Mouse (Mus musculus) lung, embryonic 14.5 days (tissue): ENCODE results near the gene Camk1g. TPM values are rescaled to one million over a fixed set of nuclear protein-coding genes. Genes with fewer than 3 reads are reported as not detected.

Source experiments
- ATAC-seq: fragments of 200-750 bp; cut with Nextera tagmentation; 2 replicates; pipeline ENCODE4 v1.8.0; 2017; ENCODE audit warnings: mild to moderate bottlenecking, moderate TSS enrichment, moderate library complexity; ENCODE audit not compliant: insufficient read depth
- DNase-seq: peaks from one replicate; pipeline ENCODE4 v3.0.0-alpha.2; 2015
- H3K27ac ChIP-seq: fragments of 300-500 bp; sonication (generic); 2 replicates; pipeline ENCODE4 v1.5.1; 2014; ENCODE audit warnings: low read depth, mild to moderate bottlenecking, moderate library complexity
- H3K27me3 ChIP-seq: fragments of 300-500 bp; sonication (generic); 2 replicates; pipeline ENCODE4 v1.6.1; 2014; ENCODE audit warnings: low read length, control low read depth; ENCODE audit not compliant: insufficient read depth
- H3K36me3 ChIP-seq: fragments of 300-500 bp; sonication (generic); 2 replicates; pipeline ENCODE4 v1.6.1; 2014; ENCODE audit warnings: control low read depth; ENCODE audit not compliant: insufficient read depth
- H3K4me1 ChIP-seq: fragments of 300-500 bp; sonication (generic); 2 replicates; pipeline ENCODE4 v1.6.1; 2014; ENCODE audit warnings: antibody characterized with exemption, control low read depth; ENCODE audit not compliant: insufficient read depth
- H3K4me2 ChIP-seq: fragments of 300-500 bp; sonication (generic); 2 replicates; pipeline ENCODE4 v1.6.1; 2014; ENCODE audit warnings: mild to moderate bottlenecking
- H3K4me3 ChIP-seq: fragments of 300-500 bp; sonication (generic); 2 replicates; pipeline ENCODE4 v1.5.1; 2014; ENCODE audit warnings: low read depth, low read length
- H3K9ac ChIP-seq: fragments of 300-500 bp; sonication (generic); 2 replicates; pipeline ENCODE4 v1.6.1; 2014
- H3K9me3 ChIP-seq: fragments of 300-500 bp; sonication (generic); 2 replicates; pipeline ENCODE4 v1.6.1; 2016; ENCODE audit warnings: low read depth, low read length, control low read depth
- CTCF ChIP-seq: IDR thresholded peaks from 2 replicates; pipeline ENCODE4 v1.5.1; 2016; ENCODE audit warnings: antibody characterized with exemption, low read depth
- WGBS: fragments of 180-500 bp; shearing (Covaris S2); extraction: QIAGEN DNeasy Blood & Tissue Kit; methylation state at CpG from one replicate; pipeline ENCODE4 v1.1.7; 2014; 5-methylcytosine and 5-hydroxymethylcytosine counted together
- polyA plus RNA-seq: library from polyadenylated mRNA; unstranded; fragments of >200 nt; fragmentation: Nextera tagmentation; extraction: Ambion mirVana; gene quantifications from 2 replicates; pipeline ENCODE4 v1.2.1, GENCODE M21; 2014

Gene Camk1g
- polyA plus RNA-seq, 1 experiment from 2014 or later, result 28.4 TPM

GRCm38 (mm10) chr1:193315705-193316357, 54.3 kb downstream of the Camk1g start:
- no peak for TF ChIP-seq CTCF
- H3K4me1 ChIP-seq, result peaks cover 5% of the 10 kb centered on the region; the same call in 1 of the 2 replicates
- ATAC-seq (peak; percentile 91), DNase-seq (peak; percentile 94)
- H3K4me2 ChIP-seq, result no peak overlapping the region
- 38% methylated on average over 5 of the region's 5 CpGs for WGBS
- no peaks in the 10 kb centered on the region for H3K9me3 ChIP-seq
- no peaks in the 10 kb centered on the region for H3K36me3 ChIP-seq
- H3K27me3 ChIP-seq, result no peaks in the 10 kb centered on the region
- H3K9ac ChIP-seq, result no peak overlapping the region
- H3K4me3 ChIP-seq, result no peak overlapping the region
- H3K27ac ChIP-seq, result peak overlapping the region; percentile 91

GRCm38 (mm10) chr1:193311596-193311995, 58.5 kb downstream of the Camk1g start:
- Histone ChIP-seq H3K4me2 (no peak overlapping the region), H3K36me3 (no peaks in the 10 kb centered on the region), H3K27me3 (no peaks in the 10 kb centered on the region), H3K9me3 (no peaks in the 10 kb centered on the region), H3K27ac (no peak overlapping the region), H3K9ac (no peak overlapping the region), H3K4me3 (no peak overlapping the region), H3K4me1 (peaks cover 5% of the 10 kb centered on the region; the same call in 1 of the 2 replicates)
- DNase-seq (no peak), ATAC-seq (no peak)
- 59% methylated on average over 1 of the region's 1 CpGs for WGBS
- TF ChIP-seq CTCF, result no peak

GRCm38 (mm10) chr1:193310519-193311085, 59.5 kb downstream of the Camk1g start:
- Histone ChIP-seq H3K27ac (no peak overlapping the region), H3K4me2 (no peak overlapping the region), H3K4me3 (no peak overlapping the region), H3K9ac (no peak overlapping the region), H3K36me3 (no peaks in the 10 kb centered on the region), H3K27me3 (no peaks in the 10 kb centered on the region), H3K9me3 (no peaks in the 10 kb centered on the region), H3K4me1 (peaks cover 3% of the 10 kb centered on the region; the same call in 1 of the 2 replicates)
- 89% methylated on average over 3 of the region's 3 CpGs for WGBS
- DNase-seq (no peak), ATAC-seq (no peak)
- no peak for TF ChIP-seq CTCF

DNA sequence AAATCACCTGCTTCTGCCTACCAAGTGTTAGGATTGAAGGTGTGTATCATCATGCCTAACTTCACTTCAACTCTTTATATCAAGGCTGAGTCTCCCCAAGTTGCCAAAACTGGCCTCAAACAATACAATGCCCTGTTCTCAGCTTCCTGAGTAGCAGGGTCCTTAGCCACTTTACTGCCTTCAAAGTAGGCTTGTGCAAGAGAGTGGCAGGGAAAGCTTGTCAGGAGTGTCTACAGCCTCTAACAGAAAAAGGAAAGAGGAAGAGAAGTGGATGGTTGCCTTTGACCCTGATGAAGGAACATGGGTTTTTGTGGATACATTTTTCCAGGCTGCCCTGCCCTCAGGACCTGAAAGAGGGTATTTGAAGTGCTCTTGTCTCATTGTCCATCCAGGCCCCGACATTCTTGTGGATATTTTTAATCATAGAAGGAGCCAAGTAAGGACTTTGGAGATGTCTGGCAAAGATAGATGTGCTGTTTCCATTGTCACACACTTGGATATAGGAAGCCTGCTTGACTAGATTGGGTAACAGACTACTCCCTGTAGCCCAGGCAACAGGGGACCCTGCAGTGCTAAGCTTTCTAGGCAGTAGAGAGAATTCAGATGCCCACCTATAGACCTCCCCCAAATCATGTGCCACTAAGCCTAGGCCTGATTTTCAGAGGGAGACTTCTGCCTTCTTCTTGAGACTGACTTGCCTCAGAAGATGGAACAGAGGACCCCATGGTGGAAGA, 60.1 kb downstream of the Camk1g start:
- Histone ChIP-seq H3K27ac (no peak overlapping the region), H3K4me3 (no peak overlapping the region), H3K9ac (no peak overlapping the region), H3K36me3 (no peaks in the 10 kb centered on the region), H3K4me1 (no peaks in the 10 kb centered on the region), H3K9me3 (no peaks in the 10 kb centered on the region), H3K27me3 (no peaks in the 10 kb centered on the region), H3K4me2 (no peak overlapping the region)
- ATAC-seq (no peak), DNase-seq (no peak)
- TF ChIP-seq CTCF, result no peak
- 32% methylated on average over 1 of the region's 1 CpGs for WGBS

GRCm38 (mm10) chr1:193306832-193307231, 63.3 kb downstream of the Camk1g start:
- WGBS, result 93% methylated on average over 2 of the region's 2 CpGs
- ATAC-seq, result no peak
- no peaks in the 10 kb centered on the region for H3K36me3 ChIP-seq
- H3K9me3 ChIP-seq, result no peaks in the 10 kb centered on the region
- H3K27me3 ChIP-seq, result no peaks in the 10 kb centered on the region
- H3K9ac ChIP-seq, result no peak overlapping the region
- H3K27ac ChIP-seq, result no peak overlapping the region
- no peak overlapping the region for H3K4me3 ChIP-seq
- DNase-seq, result no peak
- H3K4me2 ChIP-seq, result no peak overlapping the region
- no peaks in the 10 kb centered on the region for H3K4me1 ChIP-seq
- no peak for TF ChIP-seq CTCF

DNA sequence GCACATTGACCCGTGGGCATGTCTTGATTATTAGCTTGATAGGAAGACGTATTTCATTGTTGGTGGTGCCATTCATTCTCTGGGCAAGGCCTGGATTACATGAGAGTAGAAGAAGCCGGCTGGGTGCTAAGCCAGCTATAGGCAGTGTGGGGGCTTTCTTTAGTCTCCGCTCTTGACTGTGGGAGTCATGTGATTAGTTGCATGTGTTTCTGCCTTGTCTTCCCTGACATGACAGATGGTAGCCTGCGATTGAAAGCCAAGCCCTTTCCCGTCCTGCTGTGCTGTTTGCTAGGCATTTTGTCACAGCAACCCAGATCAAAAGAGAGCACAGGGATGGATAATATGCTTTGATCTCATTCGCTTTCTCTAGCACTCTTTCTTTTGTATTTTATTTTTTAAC, 64.7 kb downstream of the Camk1g start:
- no peak for TF ChIP-seq CTCF
- Histone ChIP-seq H3K4me1 (no peaks in the 10 kb centered on the region), H3K36me3 (no peaks in the 10 kb centered on the region), H3K4me2 (no peak overlapping the region), H3K27ac (no peak overlapping the region), H3K4me3 (no peak overlapping the region), H3K27me3 (no peaks in the 10 kb centered on the region), H3K9ac (no peak overlapping the region), H3K9me3 (no peaks in the 10 kb centered on the region)
- 37% methylated on average over 7 of the region's 7 CpGs for WGBS
- ATAC-seq (no peak), DNase-seq (no peak)

DNA sequence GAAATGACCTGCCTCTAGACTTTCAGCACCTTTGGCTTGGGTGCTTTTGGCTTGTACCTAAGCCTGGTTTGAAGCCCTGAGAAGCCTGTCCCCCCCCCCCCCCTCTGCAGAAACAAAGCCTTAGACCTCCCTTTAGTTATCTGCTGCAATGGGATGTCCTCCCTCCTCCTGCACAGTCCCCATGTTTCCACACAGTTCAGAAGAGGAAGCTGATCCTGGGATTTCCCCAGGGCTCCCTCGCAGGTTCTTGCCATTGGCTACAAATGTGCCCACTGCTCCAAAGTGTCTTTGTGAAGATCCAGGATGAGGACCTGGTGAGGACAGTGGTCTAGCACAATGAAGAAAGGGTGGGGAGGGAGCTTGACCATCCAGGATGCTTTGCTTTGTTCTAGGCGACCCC, 67.0 kb downstream of the Camk1g start:
- WGBS, result 74% methylated on average over 2 of the region's 2 CpGs
- no peaks in the 10 kb centered on the region for H3K36me3 ChIP-seq
- H3K4me3 ChIP-seq, result no peak overlapping the region
- H3K4me1 ChIP-seq, result no peaks in the 10 kb centered on the region
- DNase-seq, result no peak
- H3K9me3 ChIP-seq, result no peaks in the 10 kb centered on the region
- TF ChIP-seq CTCF, result no peak
- H3K27me3 ChIP-seq, result no peaks in the 10 kb centered on the region
- no peak for ATAC-seq
- H3K9ac ChIP-seq, result no peak overlapping the region
- H3K27ac ChIP-seq, result no peak overlapping the region
- peak overlapping the region; percentile 53; the same call in 1 of the 2 replicates for H3K4me2 ChIP-seq
